Mouse (Mus musculus) regulatory T cell (primary cell): ENCODE results near the gene Naa16.

Experiments used
- in situ Hi-C: fragments of 300-600 bp; cut with MboI, MseI; formaldehyde crosslinking; loops from one replicate; pipeline ENCODE4 v1.15.1; 2025; ENCODE audit warnings: high pct_unique_total_duplicates

The Naa16 gene

GRCm38 (mm10) chr14:79299796-79300195, 90.8 kb downstream of the Naa16 start:
- in situ Hi-C loops: loop anchor here (5.0 kb wide), 1 partner anchor 57 kb away; no protein-coding TSS in a partner anchor

GRCm38 (mm10) chr14:79299230-79299629, 91.3 kb downstream of the Naa16 start:
- in situ Hi-C loops: no loop called here

GRCm38 (mm10) chr14:79298314-79298992, 92.1 kb downstream of the Naa16 start:
- in situ Hi-C loops: no loop called here

- in situ Hi-C loops: no loop called here
These were observed 93.7 kb downstream of the Naa16 start for GRCm38 (mm10) chr14:79296836-79297235.

- in situ Hi-C loops: no loop called here
These were observed 94.4 kb downstream of the Naa16 start for GRCm38 (mm10) chr14:79296201-79296600.

GRCm38 (mm10) chr14:79295579-79295978, 95.0 kb downstream of the Naa16 start:
- in situ Hi-C loops: no loop called here

- in situ Hi-C loops: no loop called here
These were observed 95.6 kb downstream of the Naa16 start for GRCm38 (mm10) chr14:79294950-79295349.

- in situ Hi-C loops: no loop called here
These were observed 96.3 kb downstream of the Naa16 start for GRCm38 (mm10) chr14:79294051-79294814.

- in situ Hi-C loops: no loop called here
These were observed 97.3 kb downstream of the Naa16 start for GRCm38 (mm10) chr14:79293119-79293780.

GRCm38 (mm10) chr14:79291629-79292028, 98.9 kb downstream of the Naa16 start:
- in situ Hi-C loops: no loop called here

- in situ Hi-C loops: no loop called here
These were observed 99.7 kb downstream of the Naa16 start for GRCm38 (mm10) chr14:79290683-79291425.

- in situ Hi-C loops: loop anchor here (5.0 kb wide), 1 partner anchor 37 kb away; no protein-coding TSS in a partner anchor
These were observed 100.7 kb downstream of the Naa16 start for GRCm38 (mm10) chr14:79289909-79290308.

GRCm38 (mm10) chr14:79288280-79288679, 102.3 kb downstream of the Naa16 start:
- in situ Hi-C loops: loop anchor here (5.0 kb wide), 1 partner anchor 39 kb away; no protein-coding TSS in a partner anchor

GRCm38 (mm10) chr14:79287251-79287863, 103.2 kb downstream of the Naa16 start:
- in situ Hi-C loops: loop anchor here (5.0 kb wide), 1 partner anchor 40 kb away; no protein-coding TSS in a partner anchor

GRCm38 (mm10) chr14:79285549-79285948, 105.0 kb downstream of the Naa16 start:
- in situ Hi-C loops: loop anchor here (5.0 kb wide), 1 partner anchor 42 kb away; no protein-coding TSS in a partner anchor

- in situ Hi-C loops: loop anchor here (5.0 kb wide), 1 partner anchor 43 kb away; no protein-coding TSS in a partner anchor
These were observed 106.0 kb downstream of the Naa16 start for GRCm38 (mm10) chr14:79284616-79285015.

GRCm38 (mm10) chr14:79283952-79284351, 106.6 kb downstream of the Naa16 start:
- in situ Hi-C loops: no loop called here

- in situ Hi-C loops: no loop called here
These were observed 108.6 kb downstream of the Naa16 start for GRCm38 (mm10) chr14:79281894-79282553.

GRCm38 (mm10) chr14:79280456-79280855, 110.1 kb downstream of the Naa16 start:
- in situ Hi-C loops: no loop called here

GRCm38 (mm10) chr14:79279494-79279893, 111.1 kb downstream of the Naa16 start:
- in situ Hi-C loops: no loop called here
